Mouse (Mus musculus) spleen, embryonic (tissue): ENCODE data around the gene AI467606.
"Not testable (repeated sequence)": the region's sequence is repeated elsewhere in the genome, so short reads cannot be mapped to it uniquely, and the experiment has no call there.

Experiments used
- CTCF ChIA-PET: fragments of 350-600 bp; sonication (Branson Sonifier 250); formaldehyde crosslinking; loops from one replicate; lab custom pipeline; 2022; lab: Charles Lee

Gene AI467606

GRCm38 (mm10) chr7:127091114-127091896, at the start of gene AI467606:
Gene AI467606, plus strand, starts transcription at chr7:127091359.
- CTCF ChIA-PET, result no interaction called here

GRCm38 (mm10) chr7:127041851-127042672, 49.1 kb upstream of the AI467606 start, which contains the start of gene Kif22:
Gene Kif22, minus strand, starts transcription at chr7:127042471.
- CTCF ChIA-PET, result interaction anchor here (0.7 kb wide), 1 partner anchor 34 kb away, joined by 3 read pairs; no protein-coding TSS in a partner anchor

GRCm38 (mm10) chr7:127055026-127055585, 36.1 kb upstream of the AI467606 start:
- CTCF ChIA-PET, result no interaction called here

- CTCF ChIA-PET, result no interaction called here
Measured at GRCm38 (mm10) chr7:127065538-127065937, 25.6 kb upstream of the AI467606 start.

- CTCF ChIA-PET, result no interaction called here
Measured at GRCm38 (mm10) chr7:127066317-127066716, 24.8 kb upstream of the AI467606 start.

- CTCF ChIA-PET, result interaction anchor here (0.6 to 1.3 kb wide), 2 partner anchors 12 to 1264 kb away, joined by 3 read pairs; no protein-coding TSS in a partner anchor
Measured at GRCm38 (mm10) chr7:127070871-127071413, 20.2 kb upstream of the AI467606 start.

GRCm38 (mm10) chr7:127073221-127073620, 17.9 kb upstream of the AI467606 start:
- CTCF ChIA-PET, result interaction anchor here (0.5 kb wide), 1 partner anchor 89 kb away, joined by 4 read pairs; no protein-coding TSS in a partner anchor

GRCm38 (mm10) chr7:127076188-127076587, 15.0 kb upstream of the AI467606 start:
- CTCF ChIA-PET, result interaction anchor here (0.6 to 0.7 kb wide), 2 partner anchors 34 to 52 kb away, joined by 3 to 4 read pairs; partner anchors contain the start of gene Kif22

GRCm38 (mm10) chr7:127077692-127078091, 13.5 kb upstream of the AI467606 start:
- CTCF ChIA-PET, result interaction anchor here (0.9 to 1.3 kb wide), 2 partner anchors 24 to 193 kb away, joined by 3 read pairs; partner anchors contain the start of gene Taok2

GRCm38 (mm10) chr7:127080045-127080444, 11.1 kb upstream of the AI467606 start:
- CTCF ChIA-PET, result no interaction called here

GRCm38 (mm10) chr7:127082271-127082670, 8.9 kb upstream of the AI467606 start:
- CTCF ChIA-PET, result interaction anchor here (1.2 kb wide), 1 partner anchor 12 kb away, joined by 3 read pairs; no protein-coding TSS in a partner anchor

GRCm38 (mm10) chr7:127082995-127083394, 8.2 kb upstream of the AI467606 start:
- CTCF ChIA-PET, result interaction anchor here (1.2 kb wide), 1 partner anchor 13 kb away, joined by 3 read pairs; no protein-coding TSS in a partner anchor

GRCm38 (mm10) chr7:127083689-127084088, 7.5 kb upstream of the AI467606 start:
- CTCF ChIA-PET, result no interaction called here

GRCm38 (mm10) chr7:127084794-127085193, 6.4 kb upstream of the AI467606 start:
- CTCF ChIA-PET, result no interaction called here

- CTCF ChIA-PET, result not testable (repeated sequence)
Measured at GRCm38 (mm10) chr7:127085751-127086150, 5.4 kb upstream of the AI467606 start.

GRCm38 (mm10) chr7:127087278-127088010, 3.7 kb upstream of the AI467606 start, which contains the start of gene Zg16:
Gene Zg16, minus strand, starts transcription at chr7:127087328.
- CTCF ChIA-PET, result interaction anchor here (0.7 kb wide), 2 partner anchors 14 to 227 kb away, joined by 4 to 8 read pairs; no protein-coding TSS in a partner anchor

- CTCF ChIA-PET, result interaction anchor here (0.7 kb wide), 2 partner anchors 13 to 227 kb away, joined by 4 to 8 read pairs; no protein-coding TSS in a partner anchor
Measured at GRCm38 (mm10) chr7:127088083-127088482, 3.1 kb upstream of the AI467606 start.

GRCm38 (mm10) chr7:127088901-127089845, 2.0 kb upstream of the AI467606 start:
- CTCF ChIA-PET, result no interaction called here
